Mouse (Mus musculus): ENCODE results near the gene Mindy1.

- TF ChIP-seq CTCF (IDR thresholded peaks at IDR 0.05; ENCODE audit: extremely low read depth, insufficient read length, insufficient replicate concordance, low read depth, low read length) (no peak), POLR2A (IDR thresholded peaks at IDR 0.05; ENCODE audit: low read depth, low read length) (no peak)
These were observed 9.9 kb downstream of the Mindy1 start for GRCm38 (mm10) chr3:95291041-95291440.
